Mouse (Mus musculus) ovary, postnatal 10 days (tissue): ENCODE results near the gene Bax.
A peak's percentile ranks its signal among the peaks of the same experiment; 100 is the strongest.

ENCODE experiments used
- DNase-seq: peaks from one replicate; pipeline ENCODE4 v3.0.0; 2022; ENCODE audit warnings: low spot score

Bax gene

GRCm38 (mm10) chr7:45456721-45457203 lies 9.9 kb downstream of the Bax start:
- no peak for DNase-seq

DNA sequence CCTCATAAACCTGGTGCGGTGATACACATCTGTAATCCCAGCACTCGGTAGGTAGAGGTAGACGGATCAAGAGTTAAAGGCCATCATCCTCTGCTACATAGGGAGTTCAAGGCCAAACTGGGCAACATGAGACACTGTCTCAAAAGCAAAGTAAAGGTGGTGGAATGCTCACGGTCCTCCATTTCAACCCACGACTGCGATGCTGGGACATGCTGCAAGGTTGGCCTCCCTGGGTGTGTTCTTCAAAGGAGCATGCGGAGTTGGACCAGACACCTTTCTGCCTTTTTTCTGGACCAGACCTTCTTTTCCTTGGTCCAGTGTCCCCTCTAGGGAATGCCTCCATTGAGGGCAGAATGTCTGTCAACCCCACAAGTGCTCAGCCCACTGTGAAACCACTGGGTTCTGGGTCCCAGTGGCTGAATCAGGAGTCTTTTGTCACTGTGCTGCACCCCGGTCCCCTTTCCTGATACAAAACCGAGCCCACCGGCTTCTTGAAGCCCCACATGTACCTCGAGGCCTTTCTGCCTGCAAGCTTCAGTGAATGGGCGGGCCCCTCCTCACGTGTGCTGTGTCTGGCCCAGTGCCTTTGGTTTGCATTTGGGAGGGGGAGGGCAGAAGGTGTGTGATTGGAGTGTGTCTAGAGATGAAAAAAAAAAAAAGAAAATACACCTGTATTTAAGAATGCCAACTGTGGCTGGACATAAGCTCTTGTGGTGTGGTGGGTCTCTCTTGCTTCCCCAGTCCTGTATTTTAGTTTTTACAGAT lies 10.6 kb downstream of the Bax start:
- no peak for DNase-seq

- no peak for DNase-seq
These were observed 11.7 kb downstream of the Bax start for GRCm38 (mm10) chr7:45454971-45455370.

DNA sequence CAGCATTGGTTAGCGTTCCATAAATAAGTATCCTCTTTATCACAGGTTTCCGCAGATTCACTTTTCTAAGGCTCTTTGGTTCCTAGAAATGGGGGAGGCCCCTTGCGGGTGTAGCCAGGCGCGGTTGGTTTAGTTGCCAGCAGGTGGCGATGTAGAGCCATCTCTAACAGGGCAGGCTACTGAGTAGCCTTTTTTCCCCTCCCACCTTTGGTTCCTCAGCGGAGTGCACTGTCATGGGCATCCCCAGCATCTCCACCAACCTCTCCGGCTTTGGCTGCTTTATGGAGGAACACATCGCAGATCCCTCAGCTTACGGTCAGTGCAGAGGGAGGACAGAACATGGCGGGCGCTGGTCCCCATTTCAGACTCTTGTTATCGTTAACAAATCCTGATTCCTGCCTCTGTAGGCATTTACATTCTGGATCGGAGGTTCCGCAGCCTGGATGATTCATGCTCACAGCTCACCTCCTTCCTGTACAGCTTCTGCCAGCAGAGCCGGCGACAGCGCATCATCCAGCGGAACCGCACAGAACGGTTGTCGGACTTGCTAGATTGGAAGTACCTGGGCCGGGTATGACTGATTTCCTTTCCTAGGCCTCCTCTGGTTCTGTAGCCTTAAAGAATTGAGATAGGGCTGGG lies 15.2 kb downstream of the Bax start:
- no peak for DNase-seq

DNA sequence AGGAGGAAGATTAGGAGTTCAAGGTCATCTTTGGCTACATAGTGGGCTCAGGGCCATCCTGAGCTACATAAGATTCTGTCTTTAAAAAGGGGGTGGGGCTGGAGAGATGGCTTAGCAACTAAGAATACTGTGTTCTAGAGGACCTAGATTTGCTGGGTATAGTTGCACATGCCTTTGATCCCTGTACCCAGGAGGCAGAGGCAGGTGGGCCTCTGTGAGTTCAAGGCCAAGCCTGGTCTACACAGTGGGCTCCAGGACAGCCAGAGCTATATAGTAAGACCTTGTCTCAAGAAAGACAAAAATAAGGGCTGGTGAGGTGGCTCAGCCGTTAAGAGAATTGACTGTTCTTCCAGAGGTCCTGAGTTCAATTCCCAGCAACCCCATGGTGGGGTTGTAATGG lies 16.7 kb downstream of the Bax start:
- no peak for DNase-seq

DNA sequence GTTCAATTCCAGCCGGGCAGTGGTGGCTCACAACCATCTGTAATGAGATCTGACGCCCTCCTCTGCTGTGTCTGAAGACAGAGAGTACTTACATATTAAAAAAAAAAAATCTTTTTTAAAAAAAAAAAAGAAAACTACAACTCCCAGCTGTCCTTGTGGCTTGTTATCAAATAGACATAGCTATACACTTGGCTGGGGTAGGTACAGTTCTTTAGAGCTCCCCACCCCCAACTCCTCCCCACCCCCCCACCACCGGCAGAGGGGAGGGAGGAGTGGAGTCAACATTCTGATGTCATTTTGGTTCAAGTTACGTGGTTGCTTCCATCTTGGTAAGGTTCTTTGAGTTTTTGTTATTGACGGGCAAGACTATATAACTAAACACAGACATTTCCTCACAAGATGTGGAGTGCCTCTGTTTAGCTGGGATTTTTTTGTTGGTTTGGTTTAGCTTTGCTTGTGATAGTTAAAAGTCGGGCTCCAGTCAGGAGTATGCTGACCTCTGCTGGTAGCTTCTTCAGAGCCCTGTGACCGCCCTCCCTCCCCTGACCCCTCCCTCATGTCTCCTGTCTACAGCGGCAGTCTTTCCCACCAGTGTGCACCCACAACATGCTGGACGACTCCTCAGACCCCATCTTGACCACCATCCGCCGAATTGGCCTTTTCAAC lies 19.2 kb downstream of the Bax start:
- DNase-seq = no peak

DNA sequence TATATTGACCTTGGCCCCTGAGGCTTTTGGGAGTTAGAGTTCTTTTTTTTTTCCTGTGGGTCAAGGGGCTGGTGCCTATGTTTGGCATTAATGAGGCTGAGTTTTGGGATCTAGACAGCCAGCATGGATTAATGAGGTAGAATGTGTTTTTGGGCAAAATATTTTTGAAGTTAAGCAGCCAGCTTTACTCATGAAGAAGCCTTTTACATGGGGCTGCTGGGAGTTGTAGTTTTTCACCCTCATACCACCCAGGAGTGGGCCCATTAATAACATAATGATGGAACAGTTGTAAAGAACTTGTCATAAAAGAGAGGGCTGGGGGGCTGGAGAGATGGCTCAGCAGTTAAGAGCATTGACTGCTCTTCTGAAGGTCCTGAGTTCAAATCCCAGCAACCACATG lies 20.1 kb downstream of the Bax start:
- no peak for DNase-seq

DNA sequence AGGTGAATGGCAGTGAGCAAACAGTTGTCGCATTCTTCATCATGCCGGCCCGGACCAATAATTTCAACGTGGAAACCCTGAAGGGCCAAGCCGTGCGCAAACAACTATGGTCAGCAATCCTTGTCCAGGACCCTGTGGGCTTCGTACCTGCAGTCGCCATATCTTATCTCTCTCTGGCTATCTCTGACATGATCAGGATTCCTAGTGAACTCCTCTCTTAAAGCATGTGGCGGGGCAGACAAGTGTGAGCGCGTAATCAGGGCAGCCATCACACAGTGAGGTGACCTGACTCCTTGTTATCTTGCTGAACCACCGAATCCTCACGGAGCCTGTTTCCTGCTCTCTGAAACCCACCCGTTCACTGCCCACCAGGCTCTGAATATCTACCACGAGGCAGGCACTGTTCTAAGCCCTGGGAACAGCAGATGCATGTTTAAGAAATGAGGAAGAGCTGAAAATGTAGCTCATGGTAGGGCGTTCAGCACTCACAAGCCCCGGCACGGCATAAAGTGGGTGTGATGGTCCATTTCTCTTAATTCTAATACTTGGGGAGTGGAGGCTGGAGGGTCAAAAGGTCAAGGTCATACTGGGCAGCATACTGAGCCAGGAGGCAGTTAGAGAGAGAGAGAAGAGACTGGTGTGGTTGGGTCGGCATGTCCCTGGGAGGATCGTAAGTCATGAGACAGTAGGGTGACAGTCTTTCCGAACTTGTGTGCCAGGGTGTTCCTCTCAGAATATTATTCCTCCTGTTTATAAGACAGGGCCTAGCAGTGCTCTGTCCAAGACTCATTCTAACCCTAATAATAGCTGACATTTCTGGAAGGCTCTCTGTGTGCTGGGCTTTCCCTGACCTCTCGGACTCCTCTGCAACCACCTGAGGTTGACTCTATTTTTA lies 22.9 kb downstream of the Bax start:
- DNase-seq = no peak

DNA sequence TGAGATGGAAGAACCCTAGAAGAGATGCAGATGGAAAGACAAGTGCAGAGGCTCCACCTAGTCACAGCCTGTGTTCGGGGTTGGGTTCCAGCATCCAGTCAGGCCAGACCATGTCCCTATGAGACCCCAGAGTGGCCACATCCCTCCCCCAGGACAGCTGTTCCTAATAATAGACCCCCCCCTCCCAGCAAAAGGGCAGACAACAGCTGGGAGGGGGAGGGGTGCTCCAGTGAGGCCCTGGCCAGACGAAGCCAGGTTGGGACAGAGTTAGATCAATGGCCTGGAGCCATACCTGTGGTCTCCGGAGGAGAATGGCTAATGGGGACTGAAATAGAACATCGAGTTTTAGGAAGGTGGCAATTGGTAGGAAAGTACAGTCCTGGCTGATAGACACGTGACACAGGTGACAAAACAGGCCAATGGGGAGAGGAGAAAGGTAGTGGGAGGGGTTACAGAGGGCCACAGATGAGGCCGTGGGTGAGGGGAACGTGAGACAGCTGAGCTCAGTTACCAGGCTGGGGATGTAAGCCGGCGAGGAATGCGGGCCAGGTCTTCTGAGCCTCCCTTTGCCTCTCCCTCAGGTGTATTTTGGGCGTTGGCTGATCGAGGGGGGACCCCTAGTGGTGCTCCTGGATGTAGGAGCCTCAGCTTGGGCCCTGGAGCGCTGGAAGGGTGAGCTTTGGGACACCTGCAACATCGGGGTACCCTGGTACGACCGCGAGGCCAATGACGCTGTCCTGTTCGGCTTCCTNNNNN lies 29.0 kb downstream of the Bax start, which contains the start of gene Ruvbl2:
Ruvbl2 (minus strand) TSS at position 576 of the 756 bp plus-strand sequence.
- DNase-seq = no peak

DNA sequence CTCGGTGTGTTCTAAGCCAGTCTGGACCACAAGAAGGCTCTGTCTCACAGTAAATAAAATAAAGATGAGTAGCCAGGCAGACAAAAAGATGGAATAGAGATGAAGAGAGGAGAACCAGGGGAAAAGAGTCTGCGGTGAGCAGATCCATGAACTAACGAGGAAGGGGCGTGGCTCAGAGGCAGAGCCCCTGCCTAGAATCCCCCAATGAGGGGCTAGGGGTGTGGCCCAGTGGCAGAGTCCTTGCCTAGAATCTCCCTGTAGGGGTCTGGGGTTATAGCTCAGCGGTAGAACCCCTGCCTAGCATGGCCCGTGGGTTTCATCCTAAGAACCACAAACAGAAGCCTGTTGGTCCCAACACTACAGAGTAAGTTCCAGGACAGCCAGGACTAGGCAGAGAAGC lies 29.7 kb downstream of the Bax start:
- DNase-seq = no peak

GRCm38 (mm10) chr7:45436444-45436843 lies 30.3 kb downstream of the Bax start:
- no peak for DNase-seq

DNA sequence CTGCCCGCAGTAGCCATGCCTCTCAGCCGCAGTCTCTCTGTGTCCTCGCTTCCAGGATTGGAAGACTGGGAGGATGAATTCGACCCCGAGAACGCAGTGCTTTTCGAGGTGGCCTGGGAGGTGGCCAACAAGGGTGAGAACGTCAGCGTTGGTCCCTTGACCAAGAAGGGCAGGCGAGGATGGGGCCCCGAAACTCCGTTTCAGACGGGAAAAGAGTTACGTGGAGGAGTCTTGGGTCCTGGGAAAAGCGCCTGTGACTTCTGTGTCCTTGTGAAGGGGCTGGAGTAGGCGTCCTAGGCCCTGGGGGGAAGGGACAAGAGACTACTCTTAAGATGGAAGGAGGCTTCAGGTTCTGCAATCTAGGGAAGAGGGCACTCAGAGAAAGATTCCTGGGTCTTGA lies 31.7 kb downstream of the Bax start:
- no peak for DNase-seq

GRCm38 (mm10) chr7:45434203-45435015 lies 32.3 kb downstream of the Bax start, which contains the start of gene Gys1:
Gene Gys1 (plus strand): TSS chr7:45434844.
- DNase-seq = peak; percentile 98

- DNase-seq = no peak
These were observed 32.9 kb downstream of the Bax start for GRCm38 (mm10) chr7:45433835-45434202.

- no peak for DNase-seq
These were observed 40.1 kb downstream of the Bax start for GRCm38 (mm10) chr7:45426556-45426955.

GRCm38 (mm10) chr7:45421194-45421593 lies 45.5 kb downstream of the Bax start:
- no peak for DNase-seq

DNA sequence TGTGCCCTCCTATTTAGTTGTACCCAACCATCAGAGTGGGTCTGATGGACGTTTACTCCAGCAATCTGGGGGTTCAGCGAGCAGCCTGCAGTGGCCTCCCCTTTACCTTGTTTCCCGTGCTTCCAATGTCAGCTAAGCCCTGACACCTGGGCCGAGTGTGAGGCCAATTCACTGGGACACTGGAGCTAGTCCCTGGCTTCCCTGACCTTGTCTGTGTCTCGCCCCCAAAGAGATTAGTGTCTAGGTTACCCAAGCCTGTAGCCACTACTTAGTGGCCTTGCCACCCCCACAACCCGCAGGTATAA lies 46.1 kb downstream of the Bax start, which contains the start of gene Lhb:
Lhb (plus strand) TSS at position 206 of the 305 bp plus-strand sequence.
- no peak for DNase-seq

DNA sequence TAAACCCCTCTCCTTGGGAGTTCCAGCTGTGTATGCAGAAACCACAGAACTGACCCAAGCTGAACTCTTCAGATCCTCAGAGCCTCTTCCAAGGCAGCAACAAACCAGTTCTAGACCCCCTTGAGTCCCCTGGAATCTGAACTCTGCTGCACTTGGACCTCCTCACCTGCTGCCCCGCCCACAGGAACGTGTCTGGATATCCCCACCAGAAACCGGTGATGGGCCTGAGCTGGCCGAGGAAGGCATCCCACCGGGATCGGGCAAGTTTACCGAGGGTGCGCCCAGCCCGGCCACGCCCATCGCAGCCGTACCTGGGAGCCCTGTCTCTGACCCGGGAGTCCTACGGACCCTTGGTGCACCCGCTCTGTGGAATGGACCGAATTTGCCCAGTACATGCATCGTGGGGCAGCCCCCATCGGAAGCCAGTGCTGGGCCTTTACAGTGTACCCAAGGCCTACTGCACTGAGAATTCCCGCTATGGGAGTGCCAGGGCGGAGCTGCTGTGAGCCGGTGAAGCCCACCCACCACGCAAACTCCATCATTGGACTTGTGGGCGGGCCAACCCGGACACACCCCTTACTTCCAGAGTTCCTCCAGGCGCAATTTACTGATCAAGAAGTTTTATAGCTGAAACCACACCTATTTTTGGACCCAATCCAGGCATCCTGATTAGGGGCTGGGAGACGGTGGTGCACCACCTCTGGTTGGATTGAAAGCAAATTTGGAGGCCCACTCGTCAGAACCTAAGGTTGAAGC lies 46.7 kb downstream of the Bax start:
- no peak for DNase-seq

- no peak for DNase-seq
These were observed 48.7 kb downstream of the Bax start for GRCm38 (mm10) chr7:45417962-45418492.
